Mouse (Mus musculus): ENCODE data around the gene Prr5l. TPM values are rescaled to one million over a fixed set of nuclear protein-coding genes. Genes with fewer than 3 reads are reported as not detected.
"Not testable (repeated sequence)": the region's sequence is repeated elsewhere in the genome, so short reads cannot be mapped to it uniquely, and the experiment has no call there.

Prr5l gene
- polyA plus RNA-seq, 1 experiment from 2014 or later: 15.5 TPM

GRCm38 (mm10) chr2:101754428-101754827 lies 128.4 kb downstream of the Prr5l start:
- H3K27me3 ChIP-seq: no peaks in the 10 kb centered on the region
- 51% methylated on average over 4 of the region's 4 CpGs for WGBS
- no peaks in the 10 kb centered on the region for H3K36me3 ChIP-seq
- no peak overlapping the region for H3K4me2 ChIP-seq (replicated peaks)
- H3K9me3 ChIP-seq: no peaks in the 10 kb centered on the region
- H3K27ac ChIP-seq (replicated peaks): peak overlapping the region; percentile 35; the same call in 1 of the 2 replicates
- H3K4me1 ChIP-seq: peaks cover 27% of the 10 kb centered on the region
- no peak for ATAC-seq (ENCODE audit: low FRiP score, low read depth)
- H3K9ac ChIP-seq (replicated peaks): no peak overlapping the region
- no peak overlapping the region for H3K4me3 ChIP-seq

GRCm38 (mm10) chr2:101752979-101753378 lies 129.8 kb downstream of the Prr5l start:
- H3K27me3 ChIP-seq: no peaks in the 10 kb centered on the region
- no peak overlapping the region for H3K4me2 ChIP-seq (replicated peaks)
- WGBS: 91% methylated on average over 6 of the region's 6 CpGs
- no peak overlapping the region for H3K4me3 ChIP-seq
- H3K27ac ChIP-seq (replicated peaks): no peak overlapping the region
- H3K9me3 ChIP-seq: no peaks in the 10 kb centered on the region
- peaks cover 25% of the 10 kb centered on the region for H3K4me1 ChIP-seq
- no peaks in the 10 kb centered on the region for H3K36me3 ChIP-seq
- no peak overlapping the region for H3K9ac ChIP-seq (replicated peaks)
- no peak for ATAC-seq (ENCODE audit: low FRiP score, low read depth)

- Histone ChIP-seq H3K4me3 (no peak overlapping the region), H3K4me2 (replicated peaks) (no peak overlapping the region), H3K27me3 (no peaks in the 10 kb centered on the region), H3K9ac (replicated peaks) (no peak overlapping the region), H3K27ac (replicated peaks) (no peak overlapping the region), H3K36me3 (no peaks in the 10 kb centered on the region), H3K4me1 (peaks cover 25% of the 10 kb centered on the region), H3K9me3 (no peaks in the 10 kb centered on the region)
- 84% methylated on average over 7 of the region's 7 CpGs for WGBS
- ATAC-seq (ENCODE audit: low FRiP score, low read depth): no peak
Measured at GRCm38 (mm10) chr2:101752402-101752801, 130.4 kb downstream of the Prr5l start.

GRCm38 (mm10) chr2:101751236-101751922 lies 131.4 kb downstream of the Prr5l start:
- Histone ChIP-seq H3K9me3 (no peaks in the 10 kb centered on the region), H3K36me3 (no peaks in the 10 kb centered on the region), H3K4me1 (peaks cover 22% of the 10 kb centered on the region), H3K4me2 (replicated peaks) (no peak overlapping the region), H3K27ac (replicated peaks) (no peak overlapping the region), H3K4me3 (no peak overlapping the region), H3K27me3 (no peaks in the 10 kb centered on the region), H3K9ac (replicated peaks) (no peak overlapping the region)
- ATAC-seq (ENCODE audit: low FRiP score, low read depth): no peak
- 40% methylated on average over 4 of the region's 4 CpGs for WGBS

- Histone ChIP-seq H3K4me1 (no peaks in the 10 kb centered on the region), H3K27me3 (no peaks in the 10 kb centered on the region), H3K4me3 (no peak overlapping the region), H3K9ac (replicated peaks) (no peak overlapping the region), H3K4me2 (replicated peaks) (no peak overlapping the region), H3K9me3 (no peaks in the 10 kb centered on the region), H3K27ac (replicated peaks) (no peak overlapping the region), H3K36me3 (no peaks in the 10 kb centered on the region)
- no peak for ATAC-seq (ENCODE audit: low FRiP score, low read depth)
- WGBS: 93% methylated on average over 7 of the region's 7 CpGs
Measured at GRCm38 (mm10) chr2:101746537-101746936, 136.3 kb downstream of the Prr5l start.

- H3K4me2 ChIP-seq (replicated peaks); H3K4me3 ChIP-seq; H3K27me3 ChIP-seq; ATAC-seq (ENCODE audit: low FRiP score, low read depth); H3K9ac ChIP-seq (replicated peaks); H3K4me1 ChIP-seq; H3K27ac ChIP-seq (replicated peaks); H3K36me3 ChIP-seq; H3K9me3 ChIP-seq: not testable (repeated sequence)
- WGBS: 100% methylated on average over 2 of the region's 2 CpGs
Measured at GRCm38 (mm10) chr2:101745656-101746055, 137.2 kb downstream of the Prr5l start.

GRCm38 (mm10) chr2:101742072-101742860 lies 140.6 kb downstream of the Prr5l start:
- WGBS: 90% methylated on average over 7 of the region's 7 CpGs
- H3K9ac ChIP-seq (replicated peaks): no peak overlapping the region
- H3K36me3 ChIP-seq: no peaks in the 10 kb centered on the region
- no peaks in the 10 kb centered on the region for H3K4me1 ChIP-seq
- H3K9me3 ChIP-seq: no peaks in the 10 kb centered on the region
- H3K4me2 ChIP-seq (replicated peaks): no peak overlapping the region
- H3K27ac ChIP-seq (replicated peaks): no peak overlapping the region
- H3K4me3 ChIP-seq: no peak overlapping the region
- ATAC-seq (ENCODE audit: low FRiP score, low read depth): no peak
- no peaks in the 10 kb centered on the region for H3K27me3 ChIP-seq

GRCm38 (mm10) chr2:101741653-101742052 lies 141.2 kb downstream of the Prr5l start:
- Histone ChIP-seq H3K9me3 (no peaks in the 10 kb centered on the region), H3K27me3 (no peaks in the 10 kb centered on the region), H3K9ac (replicated peaks) (no peak overlapping the region), H3K4me2 (replicated peaks) (no peak overlapping the region), H3K36me3 (no peaks in the 10 kb centered on the region), H3K4me1 (no peaks in the 10 kb centered on the region), H3K27ac (replicated peaks) (no peak overlapping the region), H3K4me3 (no peak overlapping the region)
- WGBS: 72% methylated on average over 8 of the region's 8 CpGs
- ATAC-seq (ENCODE audit: low FRiP score, low read depth): no peak

- no peak overlapping the region for H3K9ac ChIP-seq (replicated peaks)
- no peaks in the 10 kb centered on the region for H3K27me3 ChIP-seq
- H3K4me2 ChIP-seq (replicated peaks): no peak overlapping the region
- ATAC-seq (ENCODE audit: low FRiP score, low read depth): no peak
- no peaks in the 10 kb centered on the region for H3K9me3 ChIP-seq
- WGBS: 77% methylated on average over 5 of the region's 5 CpGs
- H3K4me3 ChIP-seq: no peak overlapping the region
- H3K27ac ChIP-seq (replicated peaks): no peak overlapping the region
- no peaks in the 10 kb centered on the region for H3K36me3 ChIP-seq
- no peaks in the 10 kb centered on the region for H3K4me1 ChIP-seq
Measured at GRCm38 (mm10) chr2:101739914-101740313, 142.9 kb downstream of the Prr5l start.

- no peaks in the 10 kb centered on the region for H3K4me1 ChIP-seq
- no peak overlapping the region for H3K9ac ChIP-seq (replicated peaks)
- 92% methylated on average over 3 of the region's 3 CpGs for WGBS
- H3K36me3 ChIP-seq: 0 out of 2 replicates have a peak, but pooled peaks cover 14% of the 10 kb centered on the region
- no peaks in the 10 kb centered on the region for H3K27me3 ChIP-seq
- ATAC-seq (ENCODE audit: low FRiP score, low read depth): no peak
- H3K27ac ChIP-seq (replicated peaks): no peak overlapping the region
- no peaks in the 10 kb centered on the region for H3K9me3 ChIP-seq
- no peak overlapping the region for H3K4me3 ChIP-seq
- no peak overlapping the region for H3K4me2 ChIP-seq (replicated peaks)
Measured at GRCm38 (mm10) chr2:101733564-101733963, 149.3 kb downstream of the Prr5l start.

GRCm38 (mm10) chr2:101732777-101733210 lies 150.0 kb downstream of the Prr5l start:
- Histone ChIP-seq H3K27me3 (no peaks in the 10 kb centered on the region), H3K27ac (replicated peaks) (no peak overlapping the region), H3K4me3 (no peak overlapping the region), H3K4me1 (no peaks in the 10 kb centered on the region), H3K9ac (replicated peaks) (no peak overlapping the region), H3K4me2 (replicated peaks) (no peak overlapping the region), H3K9me3 (no peaks in the 10 kb centered on the region), H3K36me3 (0 out of 2 replicates have a peak, but pooled peaks cover 19% of the 10 kb centered on the region)
- 90% methylated on average over 10 of the region's 10 CpGs for WGBS
- ATAC-seq (ENCODE audit: low FRiP score, low read depth): no peak

GRCm38 (mm10) chr2:101730972-101731371 lies 151.9 kb downstream of the Prr5l start:
- H3K36me3 ChIP-seq: 0 out of 2 replicates have a peak, but pooled peaks cover 20% of the 10 kb centered on the region
- no peaks in the 10 kb centered on the region for H3K27me3 ChIP-seq
- no peak overlapping the region for H3K27ac ChIP-seq (replicated peaks)
- H3K4me1 ChIP-seq: no peaks in the 10 kb centered on the region
- H3K9ac ChIP-seq (replicated peaks): no peak overlapping the region
- H3K4me2 ChIP-seq (replicated peaks): no peak overlapping the region
- H3K4me3 ChIP-seq: no peak overlapping the region
- no peak for ATAC-seq (ENCODE audit: low FRiP score, low read depth)
- H3K9me3 ChIP-seq: no peaks in the 10 kb centered on the region

Measured in midbrain, embryonic 12.5 days (tissue).